Mouse (Mus musculus) lung, postnatal 36 days (tissue): ENCODE measurements around the gene Stam2.

Source experiments
- DNase-seq: peaks from one replicate; pipeline ENCODE4 v3.0.0; 2022; ENCODE audit warnings: mixed read lengths

Stam2 gene

DNA sequence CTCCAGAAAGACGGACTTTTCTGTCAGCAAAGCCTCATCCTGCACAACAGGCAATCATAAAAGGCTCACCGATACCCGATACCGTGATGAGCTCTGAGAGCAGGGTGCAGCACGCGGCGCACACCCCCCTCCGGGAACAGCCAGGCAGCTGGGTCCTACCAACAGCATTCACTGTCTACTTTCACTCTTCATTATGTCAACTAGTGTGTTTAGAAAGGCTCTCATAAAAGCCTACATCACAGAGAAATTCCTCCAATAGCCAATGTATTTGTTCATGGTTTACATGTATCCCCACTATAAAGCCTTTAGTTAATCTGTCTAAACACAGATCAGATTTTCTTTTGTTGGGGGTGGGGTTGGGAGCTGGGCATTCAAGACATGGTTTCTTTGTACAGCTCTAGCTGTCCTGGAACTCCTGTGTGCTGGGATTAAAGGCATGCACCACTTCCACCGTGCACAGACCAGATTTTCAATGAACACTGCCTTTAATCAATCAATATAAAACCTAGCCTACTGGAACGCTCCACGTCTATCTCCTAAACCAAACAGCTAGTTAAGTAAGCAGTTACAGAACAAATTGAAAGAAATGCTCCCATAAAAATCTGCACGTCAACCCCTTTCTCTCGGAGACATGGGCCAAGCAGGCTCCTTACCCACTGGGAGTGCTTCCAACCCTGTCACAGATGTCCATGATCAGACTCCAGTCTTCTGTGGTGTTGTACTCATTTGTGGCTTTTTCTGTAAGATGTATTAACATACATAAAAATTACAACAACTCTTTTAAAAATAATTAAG lies 21.7 kb downstream of the Stam2 start:
- DNase-seq = no peak

DNA sequence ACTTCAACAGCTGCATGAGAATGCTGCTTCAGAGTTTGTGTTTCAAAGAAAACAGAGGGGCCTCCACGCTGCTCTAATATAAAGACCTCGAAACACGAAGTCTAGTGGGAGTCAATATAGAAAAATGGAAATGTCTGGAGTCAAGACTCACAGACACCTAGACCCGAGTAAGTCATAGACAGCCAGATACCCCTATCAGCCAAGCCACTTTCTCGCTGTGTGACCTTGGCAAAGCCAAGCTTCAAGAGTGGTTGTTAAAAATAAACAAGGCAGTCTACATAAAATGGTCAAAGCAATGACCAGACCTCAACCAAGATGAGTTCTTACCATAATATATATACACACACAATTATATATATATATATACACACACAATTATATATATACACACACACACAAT lies 25.0 kb downstream of the Stam2 start:
- no peak for DNase-seq

DNA sequence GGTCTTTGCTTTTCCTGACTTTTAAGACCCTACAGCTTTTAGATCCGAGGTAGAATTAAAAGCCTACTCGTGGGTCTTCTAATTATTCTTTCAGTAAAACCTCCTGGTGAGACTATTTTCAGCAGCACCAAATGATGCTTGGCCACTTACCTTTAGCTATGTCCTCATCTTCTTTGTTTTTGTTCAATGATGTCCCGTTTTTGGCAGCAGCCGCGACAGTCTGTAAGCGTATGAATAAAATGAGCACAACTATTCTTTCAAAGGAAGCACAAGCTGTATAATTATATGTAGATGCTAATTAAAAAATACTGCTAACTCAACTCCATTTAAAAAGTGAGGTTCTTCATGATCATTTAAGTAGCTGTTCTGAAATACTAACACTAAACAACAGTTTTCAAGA lies 26.5 kb downstream of the Stam2 start:
- no peak for DNase-seq

DNA sequence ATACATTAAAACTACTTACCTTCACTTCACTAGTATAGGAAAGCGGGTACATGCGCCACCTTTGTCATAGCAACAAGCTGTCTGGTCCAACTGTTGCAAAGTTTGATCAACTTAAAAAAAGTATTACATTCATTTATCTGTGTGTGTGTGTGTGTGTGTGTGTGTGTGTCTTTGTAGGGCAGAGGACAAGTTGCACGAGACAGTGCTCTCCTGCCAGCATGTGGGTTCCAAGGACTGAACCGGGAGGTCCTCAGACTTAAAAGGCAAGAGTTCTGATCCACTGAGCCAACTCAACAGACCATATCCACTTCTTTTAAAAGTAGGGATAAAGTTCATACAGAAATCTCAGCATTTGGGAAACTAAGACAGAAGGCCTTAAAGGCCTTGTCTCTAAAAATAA lies 28.0 kb downstream of the Stam2 start:
- no peak for DNase-seq

DNA sequence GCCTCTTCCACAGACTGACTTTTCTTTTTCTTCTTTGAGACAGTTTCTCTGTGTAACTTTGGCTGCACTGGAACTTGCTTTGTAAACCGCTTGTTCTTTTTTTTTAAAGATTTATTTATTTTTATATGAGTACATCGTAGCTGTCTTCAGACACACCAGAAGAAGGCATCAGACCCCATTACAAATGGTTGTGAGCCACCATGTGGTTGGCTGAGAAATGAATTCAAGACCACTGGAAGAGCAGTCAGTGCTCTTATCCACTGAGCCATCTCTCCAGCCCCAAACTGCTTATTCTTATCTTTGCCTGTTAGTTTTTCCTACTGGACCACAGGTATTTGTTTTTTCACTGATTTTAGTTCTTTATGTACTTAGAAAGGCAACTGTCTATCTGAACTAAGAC lies 31.3 kb downstream of the Stam2 start:
- DNase-seq = no peak

DNA sequence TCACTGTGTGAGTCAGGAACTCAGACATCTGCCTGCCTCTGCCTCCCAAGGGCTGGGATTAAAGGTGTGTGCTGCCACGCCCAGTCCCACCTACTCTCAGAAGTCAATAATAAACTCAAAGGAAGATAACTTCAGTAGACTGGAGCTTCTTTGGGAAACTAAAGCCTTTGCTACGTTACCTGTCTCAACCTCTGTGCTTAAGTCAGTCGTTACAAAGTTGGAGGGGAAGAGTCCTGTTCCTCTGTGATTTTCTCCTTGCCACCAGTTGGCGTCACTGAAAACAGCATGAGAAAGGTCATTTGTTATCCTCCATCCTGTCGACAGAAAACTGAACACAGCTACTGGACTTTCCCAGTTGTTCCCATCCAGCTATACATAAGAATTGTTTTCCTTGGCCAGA lies 32.7 kb downstream of the Stam2 start:
- no peak for DNase-seq

DNA sequence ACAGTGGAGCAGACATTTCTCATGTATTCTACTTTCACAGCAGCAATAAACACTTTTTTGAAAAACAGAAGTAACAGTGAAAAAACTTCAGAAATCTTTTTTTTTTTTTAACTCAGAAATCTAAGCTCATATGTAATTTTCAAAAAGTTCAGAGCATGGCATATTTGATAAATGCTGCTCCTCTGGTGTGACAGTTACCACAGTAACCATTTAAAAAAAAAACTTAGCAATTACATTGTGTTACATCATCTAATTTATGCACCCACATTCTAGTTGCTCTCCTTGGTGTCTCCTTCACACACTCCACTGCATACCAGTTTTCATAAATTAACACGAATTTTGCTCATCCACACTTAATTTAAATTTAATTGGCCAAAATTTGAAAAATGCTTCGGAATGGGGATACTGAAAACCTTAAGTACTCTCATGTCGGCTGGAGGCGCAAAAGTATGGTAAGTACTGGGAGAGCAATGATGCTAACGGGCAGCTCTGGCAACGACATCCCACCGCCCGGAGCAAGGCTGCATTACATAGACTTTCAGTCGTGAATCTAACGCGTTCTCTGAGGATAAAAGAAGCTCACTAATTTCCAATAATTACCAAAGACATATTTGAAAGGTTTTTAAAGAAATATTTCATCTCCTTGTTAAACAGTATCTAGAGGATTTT lies 40.6 kb downstream of the Stam2 start:
- DNase-seq = no peak

DNA sequence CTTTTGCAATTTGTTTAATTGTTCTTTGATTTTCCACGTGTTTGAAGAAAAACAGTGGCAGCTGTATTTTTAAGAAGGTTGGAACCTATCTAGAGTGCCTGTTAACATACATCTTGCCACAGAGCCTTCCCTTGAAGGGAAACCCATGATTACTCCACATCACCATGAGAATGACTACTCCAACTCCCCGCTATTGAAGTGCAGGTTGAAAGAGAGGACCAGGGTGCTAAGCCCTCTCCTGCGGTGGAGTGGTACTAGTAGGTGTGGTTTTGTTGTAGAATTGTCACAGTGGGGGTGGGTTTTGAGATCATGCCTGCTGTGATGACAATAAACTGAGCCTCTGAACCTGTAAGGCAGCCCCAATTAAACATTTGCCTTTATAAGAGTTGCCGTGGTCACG lies 41.7 kb downstream of the Stam2 start:
- no peak for DNase-seq

DNA sequence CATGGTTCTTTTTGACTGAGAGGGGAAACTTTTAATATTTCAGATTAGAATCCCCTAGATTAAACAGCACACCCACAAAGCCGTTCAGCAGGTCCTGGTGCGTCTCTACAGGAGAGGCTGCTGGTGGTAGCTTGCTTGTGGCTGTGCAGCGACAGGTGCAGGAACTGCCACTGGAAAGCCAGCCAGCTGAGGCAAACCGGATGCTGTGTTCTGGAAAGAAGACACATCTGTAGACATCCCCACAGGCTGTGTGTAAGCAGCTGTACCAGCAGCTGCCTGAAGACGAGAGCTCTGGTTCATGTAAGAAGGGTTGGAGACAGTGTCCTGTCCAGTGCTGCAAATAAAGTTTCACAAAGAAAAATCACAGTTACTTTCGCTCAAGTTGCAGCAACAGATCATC lies 47.5 kb downstream of the Stam2 start:
- DNase-seq = no peak

DNA sequence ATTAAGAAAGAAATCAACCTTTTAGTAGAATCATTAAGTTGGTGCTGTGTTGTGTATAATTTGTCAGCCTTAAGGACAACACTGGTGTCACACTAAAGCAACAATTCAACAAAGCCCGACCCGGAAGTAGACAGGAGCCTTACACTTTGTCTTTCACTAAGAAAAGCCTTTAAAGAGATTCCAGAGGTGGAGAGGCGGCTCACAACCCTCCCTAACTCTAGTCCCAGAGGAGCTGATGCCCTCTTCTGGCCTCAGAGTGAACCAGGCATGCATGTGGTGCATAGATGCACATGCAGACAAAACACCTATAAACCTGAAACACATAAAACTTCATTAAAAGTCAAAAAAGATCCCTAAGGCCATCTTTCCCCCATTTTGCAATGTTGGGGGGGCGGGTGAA lies 50.3 kb downstream of the Stam2 start:
- DNase-seq = no peak

DNA sequence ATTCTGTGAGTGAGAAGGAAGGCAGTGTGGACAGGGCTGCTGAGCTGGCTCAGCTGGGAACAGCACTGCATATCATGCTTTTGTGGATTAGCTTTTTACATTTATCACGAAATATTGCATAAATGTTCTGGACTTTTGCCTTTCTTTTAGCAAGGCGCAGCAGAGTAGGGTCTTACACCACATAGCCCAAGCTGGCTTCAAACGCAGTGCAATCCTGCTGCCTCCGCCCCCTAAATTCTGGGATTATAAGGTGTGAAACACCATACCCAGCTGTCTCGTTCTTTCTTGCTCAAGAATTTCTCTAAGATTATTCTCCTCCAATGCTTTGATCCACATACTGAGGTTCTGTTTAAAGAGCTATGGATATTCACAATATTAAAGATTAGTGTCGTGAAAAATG lies 55.5 kb downstream of the Stam2 start:
- DNase-seq = peak; percentile 38

DNA sequence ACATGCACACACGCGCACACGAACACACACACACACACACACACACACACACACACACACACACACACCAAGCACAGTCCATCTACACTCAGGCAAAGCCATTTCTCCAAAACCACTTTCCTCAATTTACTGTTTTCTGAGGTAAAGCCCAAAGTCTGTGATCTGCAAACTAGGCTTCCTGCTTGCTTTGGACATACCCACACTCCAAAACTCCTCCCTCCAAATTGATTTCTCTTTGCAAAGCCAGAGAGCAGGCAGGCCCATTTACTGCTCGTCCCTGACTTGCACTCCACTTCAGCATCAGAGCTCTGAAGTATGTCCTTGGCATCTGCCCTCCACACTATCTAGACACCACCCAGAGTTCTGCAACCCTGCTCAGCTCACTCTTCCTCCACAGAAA lies 64.5 kb downstream of the Stam2 start:
- no peak for DNase-seq

DNA sequence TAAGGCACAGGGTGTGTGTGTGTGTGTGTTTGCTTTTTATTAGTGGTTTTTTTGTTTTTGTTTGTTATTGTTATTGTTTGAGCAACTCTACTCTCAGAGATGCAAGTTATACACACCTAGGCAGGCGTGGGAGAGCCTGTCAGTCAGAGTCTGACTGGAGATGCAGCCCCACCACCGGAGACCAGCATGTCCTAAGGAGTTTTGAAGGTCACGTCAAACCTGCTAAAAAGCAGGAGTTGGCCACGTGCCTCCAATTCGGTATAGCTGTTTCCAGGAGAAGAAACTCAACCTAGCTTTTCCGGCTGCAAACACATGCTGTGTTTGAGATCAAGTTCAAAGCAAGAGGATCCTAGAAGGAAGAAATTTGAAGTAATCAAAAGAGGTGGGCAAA lies 65.2 kb downstream of the Stam2 start:
- no peak for DNase-seq

DNA sequence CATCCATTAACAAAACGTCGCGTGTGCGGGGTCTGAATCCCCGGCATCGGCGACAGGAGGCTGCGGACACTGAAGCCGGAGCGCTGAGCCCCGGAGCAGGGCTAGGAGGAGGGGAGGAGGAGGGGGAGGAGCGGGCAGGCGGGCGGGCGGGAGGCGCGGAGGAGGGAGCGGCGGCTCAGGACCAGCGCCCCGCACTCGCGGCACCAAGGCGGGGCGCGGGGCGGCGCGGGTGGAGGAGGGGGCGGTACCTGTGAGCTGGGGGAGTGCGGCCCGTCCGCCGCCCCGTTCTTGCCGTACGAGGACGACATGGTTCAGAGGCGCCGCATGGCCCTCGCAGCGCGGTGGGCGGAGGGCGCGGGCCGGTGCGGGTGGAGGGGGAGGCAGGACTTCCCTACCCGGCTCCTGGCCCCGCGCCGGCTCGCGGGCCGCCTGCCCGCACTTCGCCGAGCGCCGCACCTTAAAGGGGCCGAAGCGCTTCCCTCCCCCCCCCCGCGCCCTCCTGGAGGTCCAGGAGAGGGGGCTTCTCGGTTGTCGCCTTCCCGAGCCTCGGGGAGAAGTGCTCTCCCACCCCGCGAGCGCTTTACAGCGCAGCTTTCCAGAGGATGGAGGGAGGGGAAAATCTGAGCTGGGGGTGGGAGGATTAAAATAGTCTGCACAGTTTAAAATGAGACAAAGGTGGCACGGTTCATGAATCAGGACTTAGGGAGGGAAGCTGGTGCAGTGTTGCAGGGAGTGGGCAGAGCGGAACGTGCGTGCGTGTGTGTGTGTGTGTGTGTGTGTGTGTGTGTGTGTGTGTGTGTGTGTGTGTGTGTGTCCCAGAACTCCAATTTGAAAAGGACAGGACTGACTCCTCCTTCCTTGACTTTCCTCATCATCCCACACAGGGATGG lies 65.8 kb downstream of the Stam2 start, which contains the start of gene Cacnb4:
Gene Cacnb4 (minus strand): TSS at position 809 of the 890 bp plus-strand sequence.
- DNase-seq = peak; percentile 30

DNA sequence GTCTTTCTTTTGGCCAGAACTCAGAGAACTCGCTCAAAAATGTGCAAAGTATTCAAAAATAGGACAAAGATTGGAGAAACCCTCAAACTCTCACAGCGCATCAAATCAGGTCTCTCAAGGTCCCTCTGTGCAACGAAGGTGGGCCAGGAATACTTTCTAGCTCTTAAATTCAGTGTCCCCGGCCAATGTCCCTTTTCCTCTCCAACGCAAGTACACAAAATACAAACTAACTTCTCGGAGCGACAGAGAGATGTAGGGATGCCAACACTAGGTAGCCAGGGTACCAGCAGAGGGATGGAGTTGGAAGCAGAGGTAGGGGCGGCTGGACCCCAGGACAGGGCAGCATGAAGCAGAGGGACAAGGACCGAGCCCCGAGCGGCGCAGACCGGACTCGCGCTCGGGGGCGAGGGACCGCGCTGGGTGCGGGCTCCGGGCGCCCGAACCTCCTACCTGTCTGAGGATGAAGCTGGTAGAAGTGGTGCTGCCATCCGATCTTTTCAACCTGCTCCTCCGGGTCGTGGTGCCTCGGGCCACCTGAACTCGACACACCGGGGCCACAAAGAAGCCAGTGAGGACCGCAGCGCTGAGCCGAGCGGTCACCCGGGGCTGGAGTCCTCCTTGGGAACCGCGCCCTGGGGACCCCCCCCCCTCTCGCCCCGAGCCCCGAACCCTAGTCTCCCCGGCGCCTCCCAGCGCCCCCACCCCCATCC lies 66.6 kb downstream of the Stam2 start:
- DNase-seq = no peak

DNA sequence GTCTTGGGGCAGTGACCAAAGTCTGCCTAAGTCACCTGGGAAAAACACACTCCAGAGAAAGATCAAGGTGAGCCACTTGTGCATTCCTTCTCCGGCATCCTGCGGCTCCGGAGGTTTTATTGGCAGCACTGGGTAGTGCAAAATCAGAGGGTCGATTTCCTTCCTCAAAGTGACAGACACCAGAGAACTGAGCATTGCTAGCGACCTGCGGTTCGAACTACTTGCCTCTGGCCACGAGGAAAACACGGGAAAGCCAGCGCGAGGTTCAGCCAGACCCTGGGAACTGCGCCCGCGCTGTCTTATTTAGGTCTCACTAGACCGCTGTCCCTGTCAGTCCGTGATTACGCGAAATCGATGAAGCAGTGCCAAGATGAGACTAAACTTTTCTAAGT lies 67.2 kb downstream of the Stam2 start:
- DNase-seq = no peak

DNA sequence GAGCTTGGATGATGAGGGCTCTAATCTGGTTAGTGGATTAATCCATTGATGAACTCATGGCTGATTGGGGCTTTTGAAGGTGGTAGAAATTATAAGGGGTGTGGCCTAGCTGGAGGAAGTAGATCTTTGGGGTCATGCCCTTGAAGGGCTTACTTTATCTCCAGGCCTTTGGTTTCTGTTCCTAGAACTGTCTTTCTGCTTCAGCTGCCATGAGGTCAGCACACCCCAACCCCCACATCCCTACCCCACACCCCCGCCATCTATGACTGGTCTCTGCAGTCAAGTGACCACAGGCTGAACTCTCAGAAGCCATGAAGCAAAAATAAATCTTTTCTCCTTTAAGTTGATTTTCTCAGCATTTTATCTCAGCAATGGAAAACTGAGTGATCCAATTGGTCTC lies 68.9 kb downstream of the Stam2 start:
- no peak for DNase-seq

DNA sequence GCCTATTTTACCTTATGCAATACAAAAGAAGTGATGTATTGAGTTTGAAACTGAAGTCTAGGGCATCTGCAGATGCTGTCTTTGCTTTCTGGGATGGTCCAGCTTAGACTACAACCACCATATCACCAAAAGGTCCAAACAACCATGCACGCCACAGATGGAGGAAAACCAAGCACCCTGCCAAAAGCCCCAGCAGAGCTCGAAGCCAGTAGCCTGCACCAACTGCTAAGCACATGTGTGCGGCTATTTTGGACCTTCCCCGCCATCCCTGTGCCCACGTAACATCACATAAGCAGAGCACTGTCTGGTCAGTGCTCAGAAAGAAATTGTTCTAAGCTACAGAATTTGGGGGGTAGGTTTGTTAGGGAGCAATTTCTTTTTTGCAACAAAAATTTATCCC lies 71.3 kb downstream of the Stam2 start:
- no peak for DNase-seq

DNA sequence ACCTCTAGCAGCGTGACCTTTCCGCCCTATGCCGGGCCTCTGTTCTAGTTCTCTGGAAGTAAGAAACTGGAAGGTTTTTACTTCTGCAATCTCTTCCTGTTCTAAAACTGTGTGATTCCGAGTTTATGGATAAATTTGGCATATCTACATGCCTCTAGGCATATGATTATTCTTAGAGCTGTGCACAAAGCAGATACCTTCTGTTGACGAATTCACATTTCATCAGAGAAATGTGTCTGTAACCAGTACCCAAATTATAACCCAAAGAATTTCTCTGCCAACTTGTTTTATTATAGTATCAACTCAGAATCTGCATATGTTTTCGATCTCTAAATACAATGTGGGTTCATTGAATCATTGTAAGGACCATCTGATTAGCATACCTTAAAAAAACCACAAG lies 73.6 kb downstream of the Stam2 start:
- DNase-seq = no peak

DNA sequence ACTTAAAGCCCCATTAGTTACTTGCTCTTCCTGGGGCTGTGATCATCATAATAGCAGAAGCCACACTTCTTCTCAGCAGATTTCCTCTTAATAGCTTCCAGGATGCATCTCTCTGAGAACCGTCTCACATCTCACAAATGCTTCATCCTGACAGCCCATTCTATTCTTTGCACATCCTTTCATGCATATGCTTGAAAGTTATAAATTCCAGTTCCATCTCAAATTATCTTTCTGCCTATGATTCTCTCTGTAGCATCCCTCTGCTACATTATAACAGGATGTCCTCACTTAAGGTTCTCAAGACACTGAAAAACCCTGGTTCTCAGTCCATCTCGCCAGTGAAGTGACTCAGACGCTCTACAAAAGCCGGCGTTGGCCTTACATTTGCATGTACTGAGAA lies 85.4 kb downstream of the Stam2 start:
- DNase-seq = no peak

DNA sequence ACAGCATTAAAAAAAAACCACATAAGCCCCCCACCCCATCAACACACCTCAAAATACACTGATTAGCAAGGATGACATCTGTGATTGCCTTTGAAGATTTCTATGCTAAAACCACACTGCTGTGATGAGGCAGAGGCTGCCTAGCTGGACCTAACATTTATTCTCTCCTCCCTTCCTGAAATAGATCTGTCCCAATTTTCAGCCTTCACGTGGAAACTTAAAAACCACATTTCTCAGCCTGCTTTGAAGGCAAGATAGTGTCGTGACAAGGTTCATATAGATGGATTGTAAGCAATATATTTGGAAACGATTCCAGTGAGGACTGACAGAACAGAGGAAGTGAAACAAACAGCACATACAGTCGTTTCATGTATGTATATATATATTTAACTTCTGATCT lies 87.5 kb downstream of the Stam2 start:
- DNase-seq = no peak

DNA sequence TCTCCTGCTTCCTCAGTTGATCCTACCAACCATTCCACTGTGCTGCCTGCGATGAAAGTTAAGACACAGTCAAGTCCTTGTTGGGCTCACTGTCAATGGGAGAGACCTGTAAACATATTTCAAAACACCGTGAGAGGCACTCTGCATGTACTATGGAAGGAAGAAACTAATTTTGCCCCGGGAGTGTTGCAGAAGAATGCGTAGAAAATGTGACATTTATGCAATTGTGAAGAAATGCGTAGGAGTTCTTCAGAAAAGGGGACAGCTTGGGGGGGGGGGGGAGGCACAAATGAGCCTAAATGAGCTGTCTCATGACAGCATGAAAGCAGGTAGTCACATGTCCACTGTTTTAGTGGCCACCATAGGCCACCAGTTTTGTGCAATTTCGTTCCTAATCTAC lies 90.5 kb downstream of the Stam2 start:
- no peak for DNase-seq
